Mouse (Mus musculus) CH12.LX (cell line): Measurements from ENCODE around the gene C9orf72. TPM values are rescaled to one million over a fixed set of nuclear protein-coding genes. Genes with fewer than 3 reads are reported as not detected.
"Not testable (repeated sequence)": the region's sequence is repeated elsewhere in the genome, so short reads cannot be mapped to it uniquely, and the experiment has no call there.

Experiments
- DNase-seq: peaks from one replicate; pipeline ENCODE4 v3.0.0-alpha.2; 2013; ENCODE audit errors: extremely low read depth
- H3K27ac ChIP-seq: 2 replicates; pipeline ENCODE4 v1.5.1; 2012; ENCODE audit warnings: low read depth, mild to moderate bottlenecking, control low read depth, moderate library complexity; ENCODE audit not compliant: insufficient read depth
- H3K27me3 ChIP-seq: replicated peaks from 2 replicates; pipeline ENCODE3; 2012; ENCODE audit warnings: inconsistent platforms
- H3K36me3 ChIP-seq, 2 experiments: replicated peaks in 1 of 2; 2 replicates each; pipeline versions ENCODE3 to v1.6.1; 2012; ENCODE audit warnings: inconsistent platforms in 1 of 2, low read length in 1 of 2, mild to moderate bottlenecking in 1 of 2, mixed read lengths in 1 of 2, moderate library complexity in 1 of 2; ENCODE audit not compliant: control insufficient read depth in 1 of 2, insufficient read depth in 1 of 2
- H3K4me1 ChIP-seq, 2 experiments: 2 replicates each; pipeline ENCODE4 v1.6.1; 2012; ENCODE audit warnings: inconsistent platforms in 1 of 2, moderate library complexity in 1 of 2; ENCODE audit not compliant: insufficient read depth in 2 of 2, control insufficient read depth in 1 of 2
- H3K4me2 ChIP-seq: 2 replicates; pipeline ENCODE4 v1.6.1; 2012; ENCODE audit warnings: low read depth, mild to moderate bottlenecking, control low read depth; ENCODE audit not compliant: poor library complexity, insufficient read depth, severe bottlenecking
- H3K4me3 ChIP-seq, 3 experiments: fragments of 150-350 bp in 1 of 3; sonication (generic) in 1 of 3; replicated peaks in 1 of 3; 2 replicates each; pipeline versions ENCODE3 to v1.5.1; 2011 to 2012; ENCODE audit warnings: low read depth in 2 of 3, low read length in 2 of 3, mild to moderate bottlenecking in 2 of 3, moderate library complexity in 2 of 3, control low read depth in 1 of 3, improper control_type of control experiment in 1 of 3, inconsistent platforms in 1 of 3, mixed read lengths in 1 of 3; ENCODE audit not compliant: poor library complexity in 1 of 3
- H3K79me2 ChIP-seq: replicated peaks from 2 replicates; pipeline ENCODE4 v1.6.1; 2012; ENCODE audit warnings: mild to moderate bottlenecking, moderate library complexity; ENCODE audit not compliant: control insufficient read depth, poor library complexity, insufficient read depth, severe bottlenecking; ENCODE audit errors: extremely low read depth
- H3K9ac ChIP-seq: 2 replicates; pipeline ENCODE4 v1.6.1; 2012; ENCODE audit warnings: low read depth, mild to moderate bottlenecking, control low read depth, moderate library complexity; ENCODE audit not compliant: insufficient read depth
- H3K9me3 ChIP-seq: replicated peaks from 2 replicates; pipeline ENCODE3; 2012; ENCODE audit warnings: low read length, inconsistent platforms, mixed read lengths
- CHD2 ChIP-seq: IDR thresholded peaks from 2 replicates; pipeline ENCODE4 v1.6.1; 2011; ENCODE audit warnings: low read length, improper control_type of control experiment
- E2F4 ChIP-seq: IDR thresholded peaks from 2 replicates; pipeline ENCODE4 v1.6.1; 2011; ENCODE audit warnings: low read depth, low read length, improper control_type of control experiment; ENCODE audit not compliant: insufficient replicate concordance
- ETS1 ChIP-seq: conservative IDR thresholded peaks from 2 replicates; pipeline ENCODE4 v1.6.1; 2012; ENCODE audit warnings: low read depth, mild to moderate bottlenecking, inconsistent platforms, low read length, improper control_type of control experiment, moderate library complexity
- HCFC1 ChIP-seq: IDR thresholded peaks from 2 replicates; pipeline ENCODE4 v1.6.1; 2012; ENCODE audit warnings: low read depth, mild to moderate bottlenecking, inconsistent platforms, low read length, improper control_type of control experiment
- MAX ChIP-seq: IDR thresholded peaks from 2 replicates; pipeline ENCODE4 v1.6.1; 2011; ENCODE audit warnings: low read length, improper control_type of control experiment
- MAZ ChIP-seq: IDR thresholded peaks from 2 replicates; pipeline ENCODE4 v1.6.1; 2012; ENCODE audit warnings: low read depth, mild to moderate bottlenecking, inconsistent platforms, low read length, improper control_type of control experiment, moderate library complexity
- MEF2A ChIP-seq: IDR thresholded peaks from 2 replicates; pipeline ENCODE4 v1.6.1; 2014; ENCODE audit warnings: low read depth, mild to moderate bottlenecking, inconsistent platforms, low read length, improper control_type of control experiment, borderline replicate concordance
- MXI1 ChIP-seq: IDR thresholded peaks from 2 replicates; pipeline ENCODE4 v1.6.1; 2011; ENCODE audit warnings: mild to moderate bottlenecking, low read depth, low read length, improper control_type of control experiment
- MYC ChIP-seq: IDR thresholded peaks from 2 replicates; pipeline ENCODE4 v1.6.1; 2011; ENCODE audit warnings: low read depth, mild to moderate bottlenecking, improper control_type of control experiment, low read length
- NELFE ChIP-seq: IDR thresholded peaks from 2 replicates; pipeline ENCODE4 v1.6.1; 2011; ENCODE audit warnings: low read depth, low read length, improper control_type of control experiment
- PAX5 ChIP-seq: IDR thresholded peaks from 2 replicates; pipeline ENCODE4 v1.6.1; 2012; ENCODE audit warnings: low read length, inconsistent platforms, mixed read lengths
- RAD21 ChIP-seq: IDR thresholded peaks from 2 replicates; pipeline ENCODE4 v1.6.1; 2011; ENCODE audit warnings: low read depth, mild to moderate bottlenecking, low read length, improper control_type of control experiment, moderate library complexity
- UBTF ChIP-seq: IDR thresholded peaks from 2 replicates; pipeline ENCODE4 v1.6.1; 2012; ENCODE audit warnings: low read depth, mild to moderate bottlenecking, inconsistent platforms, low read length, improper control_type of control experiment, moderate library complexity
- ZKSCAN1 ChIP-seq: IDR thresholded peaks from 2 replicates; pipeline ENCODE4 v1.6.1; 2012; ENCODE audit warnings: low read depth, inconsistent platforms, low read length, improper control_type of control experiment, borderline replicate concordance
- ZNF384 ChIP-seq: IDR thresholded peaks from 2 replicates; pipeline ENCODE4 v1.6.1; 2012; ENCODE audit warnings: low read depth, low read length, improper control_type of control experiment, inconsistent platforms
- dilution Hi-C: fragments of 300-500 bp; cut with MboI; formaldehyde crosslinking; loops from 2 replicates; pipeline ENCODE4 v1.14.3; 2020; ENCODE audit warnings: low sequenced_read_pairs; ENCODE audit not compliant: extremely low pct_unique_long_range_greater_than_20kb, extremely low pct_ligation_motif_present
- in situ Hi-C: fragments of 300-500 bp; cut with MboI; formaldehyde crosslinking; loops from 3 replicates; pipeline ENCODE4 v1.14.3; 2019; ENCODE audit warnings: low sequenced_read_pairs, low pct_ligation_motif_present, low pct_unique_long_range_greater_than_20kb, mixed read lengths
- polyA plus RNA-seq: library from polyadenylated mRNA; unstranded; fragments of >175 nt; gene quantifications from 2 replicates; pipeline ENCODE4 v1.2.1, GENCODE M21; 2012; ENCODE audit warnings: low read depth; ENCODE audit not compliant: insufficient read length
- total RNA-seq, 2 experiments: library from RNA; depleted of rRNA; stranded (reverse); fragments of 300-350 nt in 1 of 2; fragments of >200 nt in 1 of 2; gene quantifications; 2 replicates each; pipeline ENCODE4 v1.2.3; 2012 to 2014

The C9orf72 gene
- total and polyA plus RNA-seq, 3 experiments, result 15.4 to 58.2 (median 49.7) TPM

GRCm38 (mm10) chr4:35238696-35239095 is 12.7 kb upstream of the C9orf72 start:
- Histone ChIP-seq H3K27me3 (no peaks in the 10 kb centered on the region), H3K9me3 (no peaks in the 10 kb centered on the region), H3K4me3 (no peak overlapping the region), H3K27ac (no peak overlapping the region), H3K79me2 (no peaks in the 10 kb centered on the region), H3K4me2 (no peak overlapping the region), H3K36me3 (no peaks in the 10 kb centered on the region), H3K9ac (no peak overlapping the region), H3K4me1 (peaks cover 8 to 26% of the 10 kb centered on the region in 2 experiments; a peak in 3 of 4 replicates)
- TF ChIP-seq ZKSCAN1 (no peak), MAZ (no peak), MXI1 (no peak), ZNF384 (peak; percentile 66), E2F4 (no peak)
- in situ Hi-C loops, result no loop called here
- dilution Hi-C loops, result no loop called here
- DNase-seq, result no peak

GRCm38 (mm10) chr4:35238240-35238639 is 12.3 kb upstream of the C9orf72 start:
- in situ Hi-C loops, H3K4me2 ChIP-seq, H3K27ac ChIP-seq, H3K27me3 ChIP-seq, DNase-seq, dilution Hi-C loops, H3K36me3 ChIP-seq, H3K9me3 ChIP-seq, H3K4me3 ChIP-seq, H3K9ac ChIP-seq, H3K79me2 ChIP-seq: not testable (repeated sequence)
- peaks cover 8 to 26% of the 10 kb centered on the region in 2 experiments; a peak in 3 of 4 replicates for H3K4me1 ChIP-seq

DNA sequence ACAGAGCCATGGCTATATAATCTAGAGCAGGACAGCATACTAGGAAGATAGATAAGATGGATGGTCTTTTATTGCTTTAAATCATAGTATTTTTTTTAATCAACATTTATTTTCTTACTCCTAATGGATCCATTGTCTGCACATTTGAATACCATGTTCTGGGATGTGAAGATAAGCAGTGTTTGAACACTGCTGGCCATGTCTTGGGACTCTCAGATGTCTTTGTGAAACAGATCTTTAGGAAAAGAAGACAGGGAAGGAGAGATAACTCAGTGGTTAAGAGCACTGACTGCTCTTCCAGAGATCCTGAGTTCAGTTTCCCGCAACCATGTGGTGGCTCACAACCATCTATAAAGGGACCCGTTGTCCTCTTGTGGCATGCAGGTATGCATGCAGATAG is 10.3 kb upstream of the C9orf72 start:
- no peak overlapping the region for H3K4me2 ChIP-seq
- no peaks in the 10 kb centered on the region for H3K27me3 ChIP-seq
- no peaks in the 10 kb centered on the region for H3K36me3 ChIP-seq
- TF ChIP-seq MYC (no peak), MEF2A (no peak), CHD2 (no peak), MXI1 (no peak), RAD21 (no peak), ETS1 (no peak), PAX5 (no peak), HCFC1 (no peak), MAX (no peak), UBTF (no peak), NELFE (no peak)
- in situ Hi-C loops, result no loop called here
- DNase-seq, result no peak
- H3K4me3 ChIP-seq, result no peak overlapping the region
- H3K9me3 ChIP-seq, result no peaks in the 10 kb centered on the region
- no peaks in the 10 kb centered on the region for H3K79me2 ChIP-seq
- dilution Hi-C loops, result no loop called here
- H3K9ac ChIP-seq, result no peak overlapping the region
- H3K27ac ChIP-seq, result no peak overlapping the region
- peaks cover 4 to 19% of the 10 kb centered on the region in 2 experiments; a peak in 2 of 4 replicates for H3K4me1 ChIP-seq
